Mouse (Mus musculus) embryonic fibroblast, embryonic 13.5 days (primary cell): Measurements from ENCODE around the gene Yy1. TPM values are rescaled to one million over a fixed set of nuclear protein-coding genes. Genes with fewer than 3 reads are reported as not detected.
A peak's percentile ranks its signal among the peaks of the same experiment; 100 is the strongest.

Experiments
- H3K27ac ChIP-seq: 2 replicates; pipeline ENCODE4 v1.5.1; 2012; ENCODE audit warnings: low read length, control low read depth, inconsistent platforms; ENCODE audit not compliant: insufficient read depth
- H3K4me1 ChIP-seq: 2 replicates; pipeline ENCODE4 v1.6.1; 2011; ENCODE audit warnings: low read length; ENCODE audit not compliant: control insufficient read depth, insufficient read depth
- H3K4me3 ChIP-seq: 2 replicates; pipeline ENCODE4 v1.5.1; 2011; ENCODE audit warnings: mild to moderate bottlenecking, control low read depth, low read length; ENCODE audit not compliant: insufficient read depth
- CTCF ChIP-seq: IDR thresholded peaks from 2 replicates; pipeline ENCODE4 v1.5.1; 2011; ENCODE audit warnings: mild to moderate bottlenecking, control low read depth, low read length, moderate library complexity, borderline replicate concordance; ENCODE audit not compliant: insufficient read depth
- POLR2A ChIP-seq: IDR thresholded peaks from 2 replicates; pipeline ENCODE4 v1.6.1; 2011; ENCODE audit warnings: low read depth, mild to moderate bottlenecking, control low read depth, low read length, moderate library complexity
- polyA plus RNA-seq: library from polyadenylated mRNA; stranded (reverse); fragments of >200 nt; gene quantifications from 2 replicates; pipeline ENCODE4 v1.2.4, GENCODE M21; 2011; ENCODE audit warnings: low read depth; ENCODE audit not compliant: missing spikeins, insufficient read length

Gene Yy1
- polyA plus RNA-seq, 1 experiment = 71.2 TPM

- Histone ChIP-seq H3K4me1 (no peaks in the 10 kb centered on the region), H3K4me3 (no peak overlapping the region), H3K27ac (no peak overlapping the region)
- TF ChIP-seq POLR2A (no peak), CTCF (no peak)
These were observed 25.9 kb upstream of the Yy1 start for GRCm38 (mm10) chr12:108766866-108767265.

DNA sequence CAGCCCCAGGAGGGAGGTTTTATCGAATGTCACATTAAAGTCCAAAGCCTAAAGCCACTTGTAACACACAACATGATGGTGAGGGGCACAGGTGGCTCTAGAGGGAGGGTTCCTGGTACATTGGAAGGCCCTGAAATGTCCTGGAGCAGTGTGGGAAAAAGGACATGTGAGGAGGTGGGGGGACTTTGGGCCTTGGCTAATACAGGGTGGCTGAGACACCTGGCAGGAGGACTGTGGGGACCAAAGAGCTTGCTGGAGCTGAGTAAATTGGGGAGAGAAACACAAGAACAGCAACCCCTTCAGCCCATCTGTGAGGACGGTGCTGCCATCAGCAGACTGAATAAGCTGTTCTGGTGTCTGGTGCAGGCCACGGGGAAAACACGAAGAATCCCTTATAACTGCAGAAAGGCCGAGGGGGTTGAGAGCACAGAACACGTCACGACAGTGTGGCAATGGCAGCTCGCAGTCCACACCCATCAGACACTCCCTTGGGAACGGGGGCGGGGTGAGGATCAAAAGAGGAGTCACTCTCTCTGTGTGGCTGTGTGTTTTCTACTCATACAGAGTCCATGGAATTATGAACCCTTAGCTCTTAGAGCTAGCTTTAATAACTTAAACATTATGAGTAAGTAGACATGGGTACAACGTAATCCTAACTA is 24.4 kb upstream of the Yy1 start:
- no peak overlapping the region for H3K4me3 ChIP-seq
- H3K4me1 ChIP-seq = no peaks in the 10 kb centered on the region
- no peak overlapping the region for H3K27ac ChIP-seq
- TF ChIP-seq POLR2A (no peak), CTCF (no peak)

DNA sequence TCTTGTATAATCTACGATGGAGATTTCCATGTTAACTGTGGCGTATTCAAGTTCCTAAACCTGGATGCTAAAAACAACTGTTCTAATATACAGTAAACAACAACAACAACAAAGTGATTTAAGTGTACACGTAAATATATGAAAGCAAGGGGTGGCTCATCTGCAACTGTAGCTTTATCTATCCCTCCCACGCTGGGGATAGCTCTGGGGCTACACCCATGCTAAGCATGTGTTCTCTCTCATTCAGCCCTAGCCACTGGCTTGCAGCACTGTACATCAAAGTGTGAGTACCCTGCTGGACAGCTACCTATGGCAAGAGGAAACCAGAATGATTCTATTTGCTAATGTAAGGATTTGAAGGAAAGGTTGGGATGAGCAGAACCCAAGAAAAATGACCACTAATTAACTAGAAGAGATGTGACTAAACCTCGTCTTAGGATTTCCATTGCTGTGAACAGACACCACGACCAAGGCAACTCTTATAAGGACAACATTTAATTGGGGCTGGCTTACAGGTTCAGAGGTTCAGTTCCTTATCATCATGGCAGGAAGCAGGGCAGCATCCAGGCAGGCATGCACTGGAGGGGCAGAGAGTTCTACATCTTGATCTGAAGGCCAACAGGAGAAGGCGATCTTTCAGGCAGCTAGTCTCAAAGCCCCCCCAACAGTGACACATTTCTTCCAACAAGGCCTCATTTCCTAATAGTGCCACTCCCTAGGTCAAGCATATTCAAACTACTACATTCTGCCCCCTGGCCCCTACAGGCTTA is 12.5 kb upstream of the Yy1 start:
- Histone ChIP-seq H3K27ac (no peak overlapping the region), H3K4me3 (no peak overlapping the region), H3K4me1 (no peaks in the 10 kb centered on the region)
- TF ChIP-seq CTCF = no peak

DNA sequence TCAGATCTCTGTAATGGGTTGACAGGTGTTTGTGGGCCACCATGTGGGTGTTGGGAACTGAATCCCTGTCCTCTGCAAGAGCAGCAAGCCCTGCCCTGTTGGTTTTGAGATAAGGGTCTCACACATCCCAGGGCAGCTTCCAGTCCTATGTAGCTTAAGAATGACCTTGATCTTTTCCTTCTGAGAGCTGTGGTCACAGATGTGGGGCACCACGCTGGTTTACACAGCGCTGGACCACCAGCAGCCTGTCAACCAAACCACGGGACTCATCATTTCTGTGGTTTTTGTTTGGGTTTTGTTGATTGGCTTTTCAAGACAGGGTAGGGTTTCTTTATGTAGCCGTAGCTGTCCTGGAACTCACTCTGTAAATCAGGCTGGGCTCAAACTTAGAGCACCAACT is 7.6 kb upstream of the Yy1 start:
- TF ChIP-seq CTCF (no peak), POLR2A (no peak)
- no peak overlapping the region for H3K27ac ChIP-seq
- H3K4me3 ChIP-seq = no peak overlapping the region
- H3K4me1 ChIP-seq = no peaks in the 10 kb centered on the region

GRCm38 (mm10) chr12:108787329-108787728 is 5.4 kb upstream of the Yy1 start:
- no peak overlapping the region for H3K27ac ChIP-seq
- H3K4me1 ChIP-seq = no peaks in the 10 kb centered on the region; the same call in 1 of the 2 replicates
- TF ChIP-seq CTCF = no peak
- H3K4me3 ChIP-seq = no peak overlapping the region

GRCm38 (mm10) chr12:108792152-108792545 is 624 bp upstream of the Yy1 start:
- peak overlapping the region; percentile 80 for H3K4me3 ChIP-seq
- TF ChIP-seq POLR2A = no peak; the same call in none of the 2 replicates
- TF ChIP-seq CTCF = no peak
- H3K27ac ChIP-seq = peak overlapping the region; percentile 89
- no peaks in the 10 kb centered on the region; the same call in none of the 2 replicates for H3K4me1 ChIP-seq

DNA sequence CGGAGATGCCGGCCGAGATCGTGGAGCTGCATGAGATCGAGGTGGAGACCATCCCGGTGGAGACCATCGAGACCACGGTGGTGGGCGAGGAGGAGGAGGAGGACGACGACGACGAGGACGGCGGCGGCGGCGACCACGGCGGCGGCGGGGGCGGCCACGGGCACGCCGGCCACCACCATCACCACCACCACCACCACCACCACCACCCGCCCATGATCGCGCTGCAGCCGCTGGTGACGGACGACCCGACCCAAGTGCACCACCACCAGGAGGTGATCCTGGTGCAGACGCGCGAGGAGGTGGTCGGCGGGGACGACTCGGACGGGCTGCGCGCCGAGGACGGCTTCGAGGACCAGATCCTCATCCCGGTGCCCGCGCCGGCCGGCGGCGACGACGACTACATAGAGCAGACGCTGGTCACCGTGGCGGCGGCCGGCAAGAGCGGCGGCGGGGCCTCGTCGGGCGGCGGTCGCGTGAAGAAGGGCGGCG is 724 bp downstream of the Yy1 start:
- Histone ChIP-seq H3K4me3 (peak overlapping the region; percentile 82), H3K4me1 (no peaks in the 10 kb centered on the region; the same call in none of the 2 replicates), H3K27ac (peak overlapping the region; percentile 98)
- TF ChIP-seq CTCF = no peak
- TF ChIP-seq POLR2A = no peak

GRCm38 (mm10) chr12:108794078-108794711 is 1.4 kb downstream of the Yy1 start:
- TF ChIP-seq POLR2A (no peak), CTCF (no peak)
- H3K4me3 ChIP-seq = peak overlapping the region; percentile 82
- peak overlapping the region; percentile 98 for H3K27ac ChIP-seq
- H3K4me1 ChIP-seq = no peaks in the 10 kb centered on the region; the same call in none of the 2 replicates

DNA sequence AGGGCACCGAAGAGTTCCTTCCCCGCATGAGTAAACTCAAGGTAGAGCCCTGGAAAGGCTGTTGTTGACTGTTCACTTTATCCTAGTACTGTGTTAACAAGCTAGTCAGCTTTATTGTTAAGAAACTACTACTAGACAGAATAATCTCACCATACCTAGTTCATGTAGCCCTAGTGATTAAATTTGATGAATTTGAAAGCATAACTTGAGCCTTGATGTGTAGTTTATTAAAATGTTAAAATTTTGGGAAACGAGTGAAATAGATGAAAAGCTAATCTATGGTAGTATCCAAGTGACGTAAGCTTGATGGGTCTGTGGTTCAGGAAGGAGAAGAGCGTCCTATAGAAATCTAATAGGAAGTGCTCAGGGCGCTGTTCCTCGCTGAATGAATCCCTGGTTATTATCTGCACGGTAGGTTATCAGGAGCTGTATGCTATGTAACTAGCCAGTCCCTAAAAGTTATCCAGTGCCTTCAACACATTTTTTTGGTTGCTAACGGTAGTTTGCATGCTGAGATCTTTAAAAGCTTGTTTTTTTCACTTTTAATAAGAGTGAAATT is 2.3 kb downstream of the Yy1 start:
- TF ChIP-seq POLR2A = no peak
- no peak for TF ChIP-seq CTCF

More for the DNA sequence above, 2.3 kb downstream of the Yy1 start:
- Histone ChIP-seq H3K27ac (peak overlapping the region; percentile 66; the same call in 1 of the 2 replicates), H3K4me3 (peak overlapping the region; percentile 82), H3K4me1 (no peaks in the 10 kb centered on the region; the same call in none of the 2 replicates)
